ENCODE assay signal across 1 mouse cellular context in the genomic region with DNA sequence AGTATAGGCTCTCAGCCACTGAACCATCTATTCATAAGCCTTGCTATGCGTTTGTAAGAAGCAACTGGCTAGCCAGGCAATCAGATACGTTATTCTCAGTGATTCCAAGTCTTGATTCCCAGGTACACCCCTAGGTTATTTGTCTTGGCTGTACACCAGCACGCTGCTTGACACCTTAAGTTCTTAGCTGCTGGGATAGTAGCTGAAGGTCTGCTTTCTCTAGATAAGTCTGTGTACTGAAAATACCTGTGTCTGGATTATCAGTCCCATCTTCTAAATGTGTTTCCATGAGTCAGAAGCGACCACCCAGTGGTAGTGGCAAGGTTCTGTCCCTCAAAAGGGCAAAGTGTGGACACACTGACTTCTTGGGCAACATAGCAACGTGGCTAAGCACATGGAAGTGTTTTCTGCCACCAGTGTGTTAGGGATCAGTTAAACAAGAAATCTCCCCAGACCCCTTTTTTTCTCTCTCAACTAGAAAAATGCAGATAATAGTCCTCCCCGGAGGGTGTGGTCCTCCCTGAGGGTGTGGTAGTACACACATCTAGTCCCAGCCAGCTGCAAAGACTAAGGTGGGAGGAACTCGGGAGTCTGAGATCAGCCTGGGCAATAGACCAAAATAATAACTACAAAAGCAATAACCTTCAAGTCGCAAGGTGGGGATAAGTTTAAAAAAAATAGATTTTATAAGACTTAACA.
TF ChIP-seq lines count a peak whose summit lies in the region.

No protein-coding gene starts in this region.

TF ChIP-seq in MEL, 35 proteins besides CTCF, POLR2A, EP300 and RAD21 (continued from another document):
- TF ChIP-seq ZNF384 (IDR thresholded peaks at IDR 0.05; ENCODE audit: low read depth, low read length) = peak; percentile 75
- TF ChIP-seq NRF1 (IDR thresholded peaks at IDR 0.05; ENCODE audit: insufficient read depth, low read depth, low read length, poor library complexity, severe bottlenecking) = no peak
- no peak; the same call in 1 of the 2 replicates for TF ChIP-seq KAT2A (conservative IDR thresholded peaks at IDR 0.05; ENCODE audit: low read depth, low read length)
- TF ChIP-seq UBTF (IDR thresholded peaks at IDR 0.05; ENCODE audit: borderline replicate concordance, insufficient read depth, low read depth, low read length) = no peak
- TF ChIP-seq MEF2A (IDR thresholded peaks at IDR 0.05; ENCODE audit: extremely low read depth, insufficient replicate concordance, low read depth, low read length, poor library complexity, severe bottlenecking) = no peak
- TF ChIP-seq RCOR1 (IDR thresholded peaks at IDR 0.05; ENCODE audit: low read depth, low read length) = peak; percentile 74
- TF ChIP-seq MAFK (IDR thresholded peaks at IDR 0.05; ENCODE audit: borderline replicate concordance, low read depth, low read length) = no peak
- no peak for TF ChIP-seq CHD1 (IDR thresholded peaks at IDR 0.05; ENCODE audit: low read depth, low read length)
- TF ChIP-seq MYC (IDR thresholded peaks at IDR 0.05; ENCODE audit: low read depth, low read length) = peak; percentile 52; the same call in 1 of the 2 replicates
- TF ChIP-seq MAX (IDR thresholded peaks at IDR 0.05; ENCODE audit: low read length) = peak; percentile 27; the same call in 1 of the 2 replicates
- TF ChIP-seq TBP (IDR thresholded peaks at IDR 0.05; ENCODE audit: low read depth, low read length) = no peak
TF ChIP-seq in MEL: peak in this region for 11.
